Mouse (Mus musculus) cerebellum, postnatal 25 days (tissue): ENCODE results near the gene Cox19.

ENCODE experiments used
- DNase-seq, 2 experiments: peaks; one replicate each; pipeline ENCODE4 v3.0.0; 2021; ENCODE audit warnings: mixed read lengths in 2 of 2

The Cox19 gene

GRCm38 (mm10) chr5:139381586-139382513 lies 30.6 kb upstream of the Cox19 start:
- peak in 1 of 2 experiments; percentile 40 for DNase-seq

GRCm38 (mm10) chr5:139380385-139381248 lies 29.4 kb upstream of the Cox19 start:
- DNase-seq: peak; percentile 89 to 94

- no peak for DNase-seq
Measured at GRCm38 (mm10) chr5:139379771-139380384, 28.7 kb upstream of the Cox19 start.

GRCm38 (mm10) chr5:139378986-139379629 lies 27.9 kb upstream of the Cox19 start:
- peak in 1 of 2 experiments; percentile 46 for DNase-seq

- DNase-seq: no peak
Measured at GRCm38 (mm10) chr5:139378271-139378556, 27.0 kb upstream of the Cox19 start.

- DNase-seq: no peak
Measured at GRCm38 (mm10) chr5:139377468-139378270, 26.5 kb upstream of the Cox19 start, which contains the start of gene Gpr146. Gene Gpr146 (plus strand): TSS chr5:139377697.

- no peak for DNase-seq
Measured at GRCm38 (mm10) chr5:139374841-139375240, 23.6 kb upstream of the Cox19 start.

GRCm38 (mm10) chr5:139373889-139374444 lies 22.7 kb upstream of the Cox19 start:
- no peak for DNase-seq

GRCm38 (mm10) chr5:139373126-139373525 lies 21.9 kb upstream of the Cox19 start:
- DNase-seq: no peak

- peak; percentile 83 to 91 for DNase-seq
Measured at GRCm38 (mm10) chr5:139371631-139372401, 20.6 kb upstream of the Cox19 start.

GRCm38 (mm10) chr5:139371118-139371517 lies 19.9 kb upstream of the Cox19 start:
- no peak for DNase-seq

GRCm38 (mm10) chr5:139370336-139370735 lies 19.1 kb upstream of the Cox19 start:
- no peak for DNase-seq

GRCm38 (mm10) chr5:139368638-139369320 lies 17.6 kb upstream of the Cox19 start:
- DNase-seq: peak in 1 of 2 experiments; percentile 27

- DNase-seq: no peak
Measured at GRCm38 (mm10) chr5:139367884-139368458, 16.8 kb upstream of the Cox19 start.

- no peak for DNase-seq
Measured at GRCm38 (mm10) chr5:139366484-139366883, 15.3 kb upstream of the Cox19 start.

- DNase-seq: peak in 1 of 2 experiments; percentile 8
Measured at GRCm38 (mm10) chr5:139365827-139366226, 14.6 kb upstream of the Cox19 start.

- DNase-seq: no peak
Measured at GRCm38 (mm10) chr5:139364911-139365571, 13.8 kb upstream of the Cox19 start.

- peak; percentile 97 for DNase-seq
Measured at GRCm38 (mm10) chr5:139364260-139364910, 13.2 kb upstream of the Cox19 start.
